Comparison of ENCODE assay signal across 8 mouse cellular contexts in the genomic region with DNA sequence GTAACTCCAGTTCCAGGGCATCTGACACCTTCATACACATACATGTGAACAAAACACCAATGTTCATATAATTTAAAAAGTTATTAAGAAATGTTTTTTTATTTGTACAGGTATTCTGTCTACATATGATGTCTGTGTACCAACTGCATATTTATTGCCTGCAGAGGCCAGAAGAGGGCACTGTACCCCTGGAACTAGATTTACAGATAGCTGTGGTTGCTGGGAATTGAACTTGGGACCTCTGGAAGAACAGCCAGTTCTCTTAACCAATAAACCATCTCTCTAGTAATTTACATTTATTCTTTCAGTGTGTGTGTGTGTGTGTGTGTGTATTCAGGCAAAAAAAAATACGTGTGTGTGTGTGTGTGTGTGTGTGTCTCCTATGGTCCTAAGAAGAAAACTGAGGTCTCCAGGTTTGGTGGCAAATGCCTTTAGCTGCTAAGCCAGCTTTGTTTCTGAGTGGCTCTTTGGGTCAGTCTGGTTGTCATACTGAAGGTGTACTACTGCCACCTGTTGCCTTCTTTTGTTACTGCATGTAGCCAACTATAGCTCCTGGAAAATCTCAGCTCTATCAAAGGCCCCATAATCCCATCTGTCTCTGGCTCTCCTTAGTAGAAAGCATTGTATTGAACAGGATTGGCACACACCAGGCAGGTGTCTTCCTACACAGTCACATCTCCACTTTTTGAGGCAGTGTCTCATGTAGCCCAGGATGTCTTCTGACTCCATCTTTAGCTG. TPM values are rescaled to one million over a fixed set of nuclear protein-coding genes. Genes with fewer than 3 reads are reported as not detected.
DNase-seq lines count a peak whose midpoint lies in the region; ATAC-seq lines count a peak whose summit lies in the region.

No protein-coding gene starts in this region.

- ATAC-seq in liver, embryonic 16.5 days (ENCODE audit: low read depth), result peak; percentile 42
- ATAC-seq in neural tube, embryonic 13.5 days (ENCODE audit: low read depth), result peak; percentile 64; the same call in 1 of the 2 replicates

- peaks cover 38% of the 10 kb centered on the region for H3K36me3 ChIP-seq in embryonic facial prominence, embryonic 10.5 days (replicated peaks)
- no peaks in the 10 kb centered on the region for H3K36me3 ChIP-seq in liver, embryonic 16.5 days (ENCODE audit: control insufficient read depth, insufficient read depth)
- H3K36me3 ChIP-seq in neural tube, embryonic 13.5 days, result peaks cover 36% of the 10 kb centered on the region

- H3K27me3 ChIP-seq in embryonic facial prominence, embryonic 10.5 days (replicated peaks; ENCODE audit: low read depth, poor library complexity, severe bottlenecking), result peaks cover 20% of the 10 kb centered on the region
- H3K27me3 ChIP-seq in liver, embryonic 16.5 days (ENCODE audit: control insufficient read depth, insufficient read depth, low read depth, low read length), result peaks cover 1% of the 10 kb centered on the region; the same call in 1 of the 2 replicates
- H3K27me3 ChIP-seq in neural tube, embryonic 13.5 days, result peaks cover 10% of the 10 kb centered on the region

- H3K4me1 ChIP-seq in embryonic facial prominence, embryonic 10.5 days, result peaks cover 17% of the 10 kb centered on the region
- peaks cover 8% of the 10 kb centered on the region for H3K4me1 ChIP-seq in liver, embryonic 16.5 days (ENCODE audit: control insufficient read depth, low read depth, low read length)
- H3K4me1 ChIP-seq in neural tube, embryonic 13.5 days (replicated peaks), result peaks cover 10% of the 10 kb centered on the region

- H3K9ac ChIP-seq in liver, embryonic 16.5 days (ENCODE audit: low read depth, low read length), result no peak overlapping the region
- no peak overlapping the region for H3K9ac ChIP-seq in neural tube, embryonic 13.5 days

- DNase-seq in CD8-positive naive resting alpha-beta T cell, adult 2 months (ENCODE audit: low read depth in 2 of 2, low spot score in 2 of 2), result peak; percentile 61 to 72
- DNase-seq in adrenal gland, postnatal 10 days, result peak; percentile 83
- peak; percentile 64 for DNase-seq in embryonic facial prominence, embryonic 10.5 days (ENCODE audit: low spot score)
- peak; percentile 73 to 76 for DNase-seq in heart, postnatal 36 days
- peak; percentile 79 for DNase-seq in layer of hippocampus, adult 11-12 months (ENCODE audit: low spot score)
- DNase-seq in thymus, postnatal 14 days, result peak; percentile 77

- H3K4me3 ChIP-seq in embryonic facial prominence, embryonic 10.5 days, result no peak overlapping the region
- no peak overlapping the region for H3K4me3 ChIP-seq in liver, embryonic 16.5 days (ENCODE audit: low read depth, low read length)
- no peak overlapping the region for H3K4me3 ChIP-seq in neural tube, embryonic 13.5 days

- WGBS in embryonic facial prominence, embryonic 10.5 days, result 0% methylated on average over 1 of the region's 1 CpGs
- WGBS in liver, embryonic 16.5 days (ENCODE audit: insufficient replicate concordance), result 0% methylated on average over 1 of the region's 1 CpGs
- WGBS in neural tube, embryonic 13.5 days, result 0% methylated on average over 1 of the region's 1 CpGs

- intact Hi-C loops in heart, postnatal 36 days (cut with DNase I), result loop anchor here (1.0 to 5.0 kb wide), 3 partner anchors 44 to 135 kb away; no protein-coding TSS in a partner anchor

- H3K27ac ChIP-seq in embryonic facial prominence, embryonic 10.5 days (replicated peaks), result no peak overlapping the region
- no peak overlapping the region for H3K27ac ChIP-seq in liver, embryonic 16.5 days (ENCODE audit: low read length)
- no peak overlapping the region for H3K27ac ChIP-seq in neural tube, embryonic 13.5 days (replicated peaks)

- no peaks in the 10 kb centered on the region for H3K9me3 ChIP-seq in embryonic facial prominence, embryonic 10.5 days
- no peaks in the 10 kb centered on the region for H3K9me3 ChIP-seq in liver, embryonic 16.5 days (replicated peaks; ENCODE audit: control insufficient read depth, low read length)
- H3K9me3 ChIP-seq in neural tube, embryonic 13.5 days, result no peaks in the 10 kb centered on the region

- no peak overlapping the region for H3K4me2 ChIP-seq in liver, embryonic 16.5 days (ENCODE audit: low read depth, low read length)
- no peak overlapping the region for H3K4me2 ChIP-seq in neural tube, embryonic 13.5 days

RNA-seq across cellular contexts. Expression of a gene that starts 10.5 kb away (rescaled TPM):
- total RNA-seq in adrenal gland, postnatal 10 days (2021), result 10 to 100 TPM; 54.4 to 67.4 TPM
- polyA plus RNA-seq in embryonic facial prominence, embryonic 10.5 days (2016; fragmentation: Nextera tagmentation; extraction: Ambion mirVana), result 341 and 343 TPM in 2 replicates
- total RNA-seq in heart, postnatal 36 days (2021), result 10 to 100 TPM; 28.9 to 29.0 TPM
- 34.9 and 37.2 TPM in 2 replicates for polyA plus RNA-seq in liver, embryonic 16.5 days (2015; fragmentation: Nextera tagmentation; extraction: Ambion mirVana)
- polyA plus RNA-seq in neural tube, embryonic 13.5 days (2015; fragmentation: Nextera tagmentation; extraction: Ambion mirVana), result 226 and 229 TPM in 2 replicates

RNA-seq across cellular contexts. Expression of a gene that starts 36.7 kb away (rescaled TPM):
- 10 to 100 TPM; 48.3 to 63.4 TPM for total RNA-seq in adrenal gland, postnatal 10 days (2021)
- polyA plus RNA-seq in embryonic facial prominence, embryonic 10.5 days (2016; fragmentation: Nextera tagmentation; extraction: Ambion mirVana), result 86.8 and 92.7 TPM in 2 replicates
- total RNA-seq in heart, postnatal 36 days (2021), result 100 to 1,000 TPM; 118 to 124 TPM
- polyA plus RNA-seq in liver, embryonic 16.5 days (2015; fragmentation: Nextera tagmentation; extraction: Ambion mirVana), result 16.9 TPM in 2 replicates
- polyA plus RNA-seq in neural tube, embryonic 13.5 days (2015; fragmentation: Nextera tagmentation; extraction: Ambion mirVana), result 70.1 and 73.1 TPM in 2 replicates

RNA-seq across cellular contexts. Expression of a gene that starts 45.0 kb away (rescaled TPM):
- under 1 TPM in 1 of 2 experiments, not detected in 1; 0.15 TPM for total RNA-seq in adrenal gland, postnatal 10 days (2021)
- 16.8 and 18.6 TPM in 2 replicates for polyA plus RNA-seq in embryonic facial prominence, embryonic 10.5 days (2016; fragmentation: Nextera tagmentation; extraction: Ambion mirVana)
- total RNA-seq in heart, postnatal 36 days (2021), result not detected
- polyA plus RNA-seq in liver, embryonic 16.5 days (2015; fragmentation: Nextera tagmentation; extraction: Ambion mirVana), result 0.08 and 1.1 TPM in 2 replicates
- polyA plus RNA-seq in neural tube, embryonic 13.5 days (2015; fragmentation: Nextera tagmentation; extraction: Ambion mirVana), result 0.89 and 1.1 TPM in 2 replicates

RNA-seq across cellular contexts. Expression of a gene that starts 54.5 kb away (rescaled TPM):
- total RNA-seq in adrenal gland, postnatal 10 days (2021), result 10 to 100 TPM; 14.8 to 21.1 TPM
- polyA plus RNA-seq in embryonic facial prominence, embryonic 10.5 days (2016; fragmentation: Nextera tagmentation; extraction: Ambion mirVana), result 64.0 and 71.1 TPM in 2 replicates
- 1 to 10 TPM; 8.0 to 9.5 TPM for total RNA-seq in heart, postnatal 36 days (2021)
- 14.6 and 15.8 TPM in 2 replicates for polyA plus RNA-seq in liver, embryonic 16.5 days (2015; fragmentation: Nextera tagmentation; extraction: Ambion mirVana)
- polyA plus RNA-seq in neural tube, embryonic 13.5 days (2015; fragmentation: Nextera tagmentation; extraction: Ambion mirVana), result 49.1 and 50.4 TPM in 2 replicates
